Comparison of ENCODE assay signal across 12 mouse cellular contexts in genomic region chr15:83444425-83444824, GRCm38 (mm10). TPM values are rescaled to one million over a fixed set of nuclear protein-coding genes. Genes with fewer than 3 reads are reported as not detected.
A peak's percentile ranks its signal among the peaks of the same experiment; 100 is the strongest.
DNase-seq lines count a peak whose midpoint lies in the region; ATAC-seq and TF ChIP-seq lines count a peak whose summit lies in the region.
"Had no signal": no experiment of that assay in that cellular context is flagged by ENCODE, and none has a peak within 500 bp of the region (broad histone marks: within the 10 kb centered on the region; RNA-seq: fewer than 3 reads in every experiment).

No protein-coding gene starts in this region.

- WGBS in lung, embryonic 14.5 days = 47% methylated on average over 6 of the region's 6 CpGs
- 36% methylated on average over 6 of the region's 6 CpGs for WGBS in intestine, embryonic 15.5 days
- 59% methylated on average over 6 of the region's 6 CpGs for WGBS in liver, embryonic 11.5 days
- 60% methylated on average over 6 of the region's 6 CpGs for WGBS in forebrain, embryonic 10.5 days

- no peak for ATAC-seq in lung, embryonic 14.5 days (ENCODE audit: insufficient read depth)
- ATAC-seq in intestine, embryonic 15.5 days = peak; percentile 87
- no peak for ATAC-seq in liver, embryonic 11.5 days (replicated peaks; ENCODE audit: low FRiP score)
- ATAC-seq: midbrain, embryonic 13.5 days had no signal

- H3K27me3 ChIP-seq in lung, embryonic 14.5 days (ENCODE audit: insufficient read depth, low read length) = no peaks in the 10 kb centered on the region
- H3K27me3 ChIP-seq in intestine, embryonic 15.5 days (replicated peaks) = no peaks in the 10 kb centered on the region
- no peaks in the 10 kb centered on the region for H3K27me3 ChIP-seq in liver, embryonic 11.5 days (replicated peaks; ENCODE audit: control insufficient read depth, insufficient read depth, low read length)
- no peaks in the 10 kb centered on the region for H3K27me3 ChIP-seq in forebrain, embryonic 10.5 days (ENCODE audit: poor library complexity, severe bottlenecking)
- H3K27me3 ChIP-seq: limb, embryonic 12.5 days; midbrain, embryonic 13.5 days had no signal

- H3K9ac ChIP-seq in lung, embryonic 14.5 days = no peak overlapping the region
- H3K9ac ChIP-seq in intestine, embryonic 15.5 days = no peak overlapping the region
- H3K9ac ChIP-seq in liver, embryonic 11.5 days (ENCODE audit: low read depth, low read length) = no peak overlapping the region
- H3K9ac ChIP-seq: limb, embryonic 12.5 days; midbrain, embryonic 13.5 days had no signal

- no peak overlapping the region for H3K4me3 ChIP-seq in lung, embryonic 14.5 days (ENCODE audit: low read depth, low read length)
- H3K4me3 ChIP-seq in intestine, embryonic 15.5 days (replicated peaks) = no peak overlapping the region
- H3K4me3 ChIP-seq in liver, embryonic 11.5 days (ENCODE audit: low read depth, low read length) = no peak overlapping the region
- H3K4me3 ChIP-seq in forebrain, embryonic 10.5 days = no peak overlapping the region
- H3K4me3 ChIP-seq: limb, embryonic 12.5 days; midbrain, embryonic 13.5 days had no signal

- peak; percentile 34 for DNase-seq in lung, embryonic 14.5 days
- DNase-seq in lung, postnatal 25 days (ENCODE audit: low spot score) = no peak
- DNase-seq in liver, embryonic 11.5 days (ENCODE audit: low spot score) = no peak
- DNase-seq in urinary bladder, adult 18-20 months (ENCODE audit: low spot score in 2 of 2) = no peak
- DNase-seq in forebrain, embryonic 10.5 days (ENCODE audit: extremely low spot score, low spot score) = no peak
- DNase-seq in left cerebral cortex, postnatal 10 days (ENCODE audit: extremely low spot score in 1 of 2, low spot score in 2 of 2) = no peak
- DNase-seq: cerebellum, adult 11 months; gastrocnemius, postnatal 14 days; thymus, postnatal 14 days had no signal

- H3K4me2 ChIP-seq in lung, embryonic 14.5 days = no peak overlapping the region
- H3K4me2 ChIP-seq in intestine, embryonic 15.5 days (replicated peaks) = no peak overlapping the region
- H3K4me2 ChIP-seq in liver, embryonic 11.5 days = peak overlapping the region; percentile 10; the same call in 1 of the 2 replicates
- H3K4me2 ChIP-seq: limb, embryonic 12.5 days; midbrain, embryonic 13.5 days had no signal

- no peak overlapping the region for H3K27ac ChIP-seq in lung, embryonic 14.5 days (ENCODE audit: low read depth)
- no peak overlapping the region for H3K27ac ChIP-seq in intestine, embryonic 15.5 days
- no peak overlapping the region for H3K27ac ChIP-seq in liver, embryonic 11.5 days (ENCODE audit: low read depth, low read length)
- no peak overlapping the region for H3K27ac ChIP-seq in forebrain, embryonic 10.5 days
- H3K27ac ChIP-seq: limb, embryonic 12.5 days; midbrain, embryonic 13.5 days had no signal

- intact Hi-C loops in left cerebral cortex, postnatal 10 days (cut with DNase I) = no loop called here

- no peak for TF ChIP-seq CTCF in lung, embryonic 14.5 days (IDR thresholded peaks at IDR 0.05; ENCODE audit: low read depth)

- H3K9me3 ChIP-seq in lung, embryonic 14.5 days (ENCODE audit: low read depth, low read length) = no peaks in the 10 kb centered on the region
- H3K9me3 ChIP-seq in intestine, embryonic 15.5 days = no peaks in the 10 kb centered on the region
- no peaks in the 10 kb centered on the region for H3K9me3 ChIP-seq in liver, embryonic 11.5 days (ENCODE audit: control insufficient read depth, low read length)
- H3K9me3 ChIP-seq in forebrain, embryonic 10.5 days = no peaks in the 10 kb centered on the region
- H3K9me3 ChIP-seq: limb, embryonic 12.5 days; midbrain, embryonic 13.5 days had no signal

- H3K36me3 ChIP-seq in lung, embryonic 14.5 days (ENCODE audit: insufficient read depth) = no peaks in the 10 kb centered on the region
- no peaks in the 10 kb centered on the region for H3K36me3 ChIP-seq in intestine, embryonic 15.5 days
- no peaks in the 10 kb centered on the region for H3K36me3 ChIP-seq in liver, embryonic 11.5 days (ENCODE audit: control insufficient read depth, insufficient read depth, low read length)
- no peaks in the 10 kb centered on the region for H3K36me3 ChIP-seq in forebrain, embryonic 10.5 days (replicated peaks)
- H3K36me3 ChIP-seq: limb, embryonic 12.5 days; midbrain, embryonic 13.5 days had no signal

- H3K4me1 ChIP-seq in lung, embryonic 14.5 days (ENCODE audit: insufficient read depth) = peaks cover 21% of the 10 kb centered on the region; the same call in 1 of the 2 replicates
- peaks cover 55% of the 10 kb centered on the region for H3K4me1 ChIP-seq in intestine, embryonic 15.5 days (replicated peaks)
- peaks cover 60% of the 10 kb centered on the region for H3K4me1 ChIP-seq in liver, embryonic 11.5 days (replicated peaks; ENCODE audit: control insufficient read depth, insufficient read depth, low read length)
- peaks cover 45% of the 10 kb centered on the region for H3K4me1 ChIP-seq in forebrain, embryonic 10.5 days

RNA-seq across cellular contexts. Expression of gene Pacsin2, which starts 20.0 kb away (rescaled TPM):
- polyA plus RNA-seq in lung, embryonic 14.5 days (2014; fragmentation: Nextera tagmentation; extraction: Ambion mirVana) = 62.3 and 63.8 TPM in 2 replicates
- 70.8 and 78.1 TPM in 2 replicates for polyA plus RNA-seq in intestine, embryonic 15.5 days (2015; fragmentation: Nextera tagmentation; extraction: Ambion mirVana)
- 82.9 and 89.3 TPM in 2 replicates for polyA plus RNA-seq in liver, embryonic 11.5 days (2014; fragmentation: Nextera tagmentation; extraction: Ambion mirVana)
- polyA plus RNA-seq in forebrain, embryonic 10.5 days (2016; fragmentation: Nextera tagmentation; extraction: Ambion mirVana) = 55.4 and 57.8 TPM in 2 replicates
- 10 to 100 TPM; 47.5 to 48.6 TPM for total RNA-seq in left cerebral cortex, postnatal 10 days (2021)
